9 mouse cellular contexts compared by ENCODE assay signal in the genomic region with DNA sequence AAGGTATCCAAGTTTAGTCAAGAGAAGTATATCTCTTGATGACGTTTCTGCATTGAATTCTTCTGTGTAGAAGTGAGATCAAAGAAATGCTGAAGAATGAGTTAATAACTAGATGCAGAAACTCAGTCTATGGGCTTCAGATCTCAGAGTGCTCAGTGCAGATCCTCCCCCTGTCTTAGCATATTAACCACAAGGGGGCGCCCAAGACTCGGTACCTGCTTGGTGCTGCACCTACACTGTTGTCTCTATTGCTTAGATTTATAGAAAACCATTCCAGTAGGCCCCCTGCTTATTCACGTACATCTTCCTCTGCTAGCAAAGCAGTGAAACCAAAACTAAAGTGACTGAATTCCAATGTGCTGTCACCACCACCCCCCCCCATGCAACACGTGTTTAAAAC.
DNase-seq lines count a peak whose midpoint lies in the region; ATAC-seq and TF ChIP-seq lines count a peak whose summit lies in the region.
"Had no signal": no experiment of that assay in that cellular context is flagged by ENCODE, and none has a peak within 500 bp of the region (broad histone marks: within the 10 kb centered on the region; RNA-seq: fewer than 3 reads in every experiment).

No protein-coding gene starts in this region.

- H3K9me3 ChIP-seq in hindbrain, embryonic 11.5 days (ENCODE audit: control insufficient read depth, low read length) = no peaks in the 10 kb centered on the region
- H3K9me3 ChIP-seq in hindbrain, embryonic 13.5 days = no peaks in the 10 kb centered on the region
- no peaks in the 10 kb centered on the region for H3K9me3 ChIP-seq in embryonic facial prominence, embryonic 11.5 days (replicated peaks; ENCODE audit: control insufficient read depth, low read length)
- H3K9me3 ChIP-seq: liver, embryonic 15.5 days had no signal

- TF ChIP-seq CTCF in bone marrow macrophage, adult 2 months (IDR thresholded peaks at IDR 0.05; ENCODE audit: low read depth, low read length) = peak; percentile 48; the same call in 1 of the 2 replicates
- TF ChIP-seq CTCF in small intestine, adult 2 months (IDR thresholded peaks at IDR 0.05; ENCODE audit: extremely low read depth, insufficient read length, insufficient replicate concordance, low read depth, low read length) = peak; percentile 35; the same call in 1 of the 2 replicates

- no peaks in the 10 kb centered on the region; the same call in 1 of the 2 replicates for H3K4me1 ChIP-seq in hindbrain, embryonic 11.5 days (replicated peaks; ENCODE audit: control insufficient read depth, insufficient read depth, low read length)
- peaks cover 17% of the 10 kb centered on the region for H3K4me1 ChIP-seq in hindbrain, embryonic 13.5 days (replicated peaks)
- no peaks in the 10 kb centered on the region for H3K4me1 ChIP-seq in bone marrow macrophage, adult 2 months (ENCODE audit: control insufficient read depth, insufficient read depth, low read length)
- H3K4me1 ChIP-seq in embryonic facial prominence, embryonic 11.5 days (ENCODE audit: control insufficient read depth, insufficient read depth, low read length) = no peaks in the 10 kb centered on the region
- H3K4me1 ChIP-seq in small intestine, adult 2 months (ENCODE audit: control insufficient read depth, insufficient read depth, insufficient read length, low read length) = no peaks in the 10 kb centered on the region
- H3K4me1 ChIP-seq: liver, embryonic 15.5 days had no signal

- peak; percentile 80 for DNase-seq in hindbrain, embryonic 11.5 days (ENCODE audit: low spot score)
- peak; percentile 71 for DNase-seq in embryonic facial prominence, embryonic 11.5 days (ENCODE audit: low spot score)
- peak; percentile 73 to 82 for DNase-seq in left cerebral cortex, adult 18-20 months (ENCODE audit: low spot score in 2 of 2)
- peak; percentile 66 for DNase-seq in mesoderm, embryonic 11.5 days (ENCODE audit: low read depth, low spot score)

- H3K4me2 ChIP-seq in hindbrain, embryonic 11.5 days (replicated peaks; ENCODE audit: low read depth, low read length) = no peak overlapping the region
- no peak overlapping the region for H3K4me2 ChIP-seq in hindbrain, embryonic 13.5 days
- no peak overlapping the region for H3K4me2 ChIP-seq in embryonic facial prominence, embryonic 11.5 days (ENCODE audit: low read depth, low read length)
- H3K4me2 ChIP-seq: liver, embryonic 15.5 days had no signal

- no peak overlapping the region for H3K27ac ChIP-seq in hindbrain, embryonic 11.5 days (ENCODE audit: low read depth, low read length)
- H3K27ac ChIP-seq in hindbrain, embryonic 13.5 days = no peak overlapping the region
- H3K27ac ChIP-seq in bone marrow macrophage, adult 2 months (ENCODE audit: insufficient read depth, low read depth, low read length) = no peak overlapping the region
- H3K27ac ChIP-seq in embryonic facial prominence, embryonic 11.5 days (replicated peaks; ENCODE audit: low read depth, low read length) = no peak overlapping the region
- no peak overlapping the region for H3K27ac ChIP-seq in small intestine, adult 2 months (ENCODE audit: insufficient read depth, low read depth, low read length)
- H3K27ac ChIP-seq: liver, embryonic 15.5 days had no signal

- 31% methylated on average over 5 of the region's 5 CpGs for WGBS in hindbrain, embryonic 11.5 days
- WGBS in hindbrain, embryonic 13.5 days = 25% methylated on average over 5 of the region's 5 CpGs
- 26% methylated on average over 5 of the region's 5 CpGs for WGBS in embryonic facial prominence, embryonic 11.5 days
- 24% methylated on average over 5 of the region's 5 CpGs for WGBS in small intestine, adult 2 months

- H3K9ac ChIP-seq in hindbrain, embryonic 11.5 days (ENCODE audit: low read depth, low read length) = no peak overlapping the region
- no peak overlapping the region for H3K9ac ChIP-seq in hindbrain, embryonic 13.5 days
- H3K9ac ChIP-seq in embryonic facial prominence, embryonic 11.5 days (replicated peaks; ENCODE audit: low read length) = no peak overlapping the region
- H3K9ac ChIP-seq: liver, embryonic 15.5 days had no signal

- peak; percentile 71; the same call in 1 of the 2 replicates for ATAC-seq in hindbrain, embryonic 11.5 days (ENCODE audit: low FRiP score)
- ATAC-seq in hindbrain, embryonic 13.5 days (ENCODE audit: low FRiP score) = no peak
- ATAC-seq in embryonic facial prominence, embryonic 11.5 days (replicated peaks; ENCODE audit: insufficient number of reproducible peaks, low FRiP score, low TSS enrichment, low read depth) = no peak
- peak; percentile 68 to 81; a peak in 3 of 4 replicates for ATAC-seq in hematopoietic stem cell, adult 5-6 weeks (replicated peaks in 1 of 2; ENCODE audit: insufficient read depth in 1 of 2, low FRiP score in 2 of 2, low TSS enrichment in 1 of 2, low read depth in 1 of 2, poor library complexity in 2 of 2, severe bottlenecking in 2 of 2)

- no peak overlapping the region for H3K4me3 ChIP-seq in hindbrain, embryonic 11.5 days (ENCODE audit: low read depth, low read length)
- H3K4me3 ChIP-seq in hindbrain, embryonic 13.5 days = no peak overlapping the region
- no peak overlapping the region for H3K4me3 ChIP-seq in bone marrow macrophage, adult 2 months (ENCODE audit: insufficient read depth, low read length)
- H3K4me3 ChIP-seq in embryonic facial prominence, embryonic 11.5 days (ENCODE audit: low read depth, low read length) = no peak overlapping the region
- no peak overlapping the region for H3K4me3 ChIP-seq in small intestine, adult 2 months (ENCODE audit: low read depth, low read length)
- H3K4me3 ChIP-seq: liver, embryonic 15.5 days had no signal

- TF ChIP-seq POLR2A in bone marrow macrophage, adult 2 months (IDR thresholded peaks at IDR 0.05; ENCODE audit: borderline replicate concordance, low read depth, low read length) = no peak
- TF ChIP-seq POLR2A in small intestine, adult 2 months (IDR thresholded peaks at IDR 0.05; ENCODE audit: low read depth, low read length) = no peak

- no peaks in the 10 kb centered on the region for H3K27me3 ChIP-seq in hindbrain, embryonic 11.5 days (ENCODE audit: control insufficient read depth, insufficient read depth, low read length)
- H3K27me3 ChIP-seq in hindbrain, embryonic 13.5 days = peaks cover 11% of the 10 kb centered on the region; the same call in 1 of the 2 replicates
- H3K27me3 ChIP-seq in embryonic facial prominence, embryonic 11.5 days (ENCODE audit: control insufficient read depth, insufficient read depth, low read length) = no peaks in the 10 kb centered on the region
- H3K27me3 ChIP-seq in small intestine, adult 2 months (ENCODE audit: control insufficient read depth, insufficient read depth, low read length) = no peaks in the 10 kb centered on the region
- H3K27me3 ChIP-seq: liver, embryonic 15.5 days had no signal

- H3K36me3 ChIP-seq in hindbrain, embryonic 11.5 days (ENCODE audit: control insufficient read depth, insufficient read depth, low read length) = no peaks in the 10 kb centered on the region
- no peaks in the 10 kb centered on the region for H3K36me3 ChIP-seq in hindbrain, embryonic 13.5 days
- no peaks in the 10 kb centered on the region for H3K36me3 ChIP-seq in embryonic facial prominence, embryonic 11.5 days (replicated peaks; ENCODE audit: control insufficient read depth, insufficient read depth, low read depth, low read length)
- no peaks in the 10 kb centered on the region for H3K36me3 ChIP-seq in small intestine, adult 2 months (ENCODE audit: control insufficient read depth, insufficient read depth, low read length)
- H3K36me3 ChIP-seq: liver, embryonic 15.5 days had no signal

Comparison
In these comparisons a context has a peak if more than half of its experiments do, and no peak if none do; other contexts are left out.
1. ATAC-seq: peak in hindbrain, embryonic 11.5 days (single experiment) and hematopoietic stem cell, adult 5-6 weeks (2 of 2); none in hindbrain, embryonic 13.5 days (single experiment) and embryonic facial prominence, embryonic 11.5 days (single experiment).
2. Peak in every context shown above with its lines, with median percentiles within 50 percentile points of each other: DNase-seq.